Mouse (Mus musculus): ENCODE data around the gene Ubac2. TPM values are rescaled to one million over a fixed set of nuclear protein-coding genes. Genes with fewer than 3 reads are reported as not detected.

Ubac2 gene
- total RNA-seq, 4 experiments from 2014 or later: 29.4 to 37.1 (median 32.7) TPM

- DNase-seq (ENCODE audit: low spot score in 2 of 2): no peak
Measured at GRCm38 (mm10) chr14:122000346-122001105, 122.1 kb downstream of the Ubac2 start.

- DNase-seq (ENCODE audit: low spot score in 2 of 2): no peak
Measured at GRCm38 (mm10) chr14:122002224-122002623, 123.8 kb downstream of the Ubac2 start.

GRCm38 (mm10) chr14:122003812-122004211 lies 125.4 kb downstream of the Ubac2 start:
- DNase-seq (ENCODE audit: low spot score in 2 of 2): no peak

- no peak for DNase-seq (ENCODE audit: low spot score in 2 of 2)
Measured at GRCm38 (mm10) chr14:122008261-122008660, 129.8 kb downstream of the Ubac2 start.

GRCm38 (mm10) chr14:122009502-122009901 lies 131.1 kb downstream of the Ubac2 start:
- no peak for DNase-seq (ENCODE audit: low spot score in 2 of 2)

- no peak for DNase-seq (ENCODE audit: low spot score in 2 of 2)
Measured at GRCm38 (mm10) chr14:122010301-122010700, 131.9 kb downstream of the Ubac2 start.

GRCm38 (mm10) chr14:122011768-122012167 lies 133.3 kb downstream of the Ubac2 start:
- DNase-seq (ENCODE audit: low spot score in 2 of 2): no peak

- DNase-seq (ENCODE audit: low spot score in 2 of 2): no peak
Measured at GRCm38 (mm10) chr14:122012193-122012592, 133.8 kb downstream of the Ubac2 start.

GRCm38 (mm10) chr14:122012814-122013213 lies 134.4 kb downstream of the Ubac2 start:
- no peak for DNase-seq (ENCODE audit: low spot score in 2 of 2)

- DNase-seq (ENCODE audit: low spot score in 2 of 2): no peak
Measured at GRCm38 (mm10) chr14:122013417-122013951, 135.1 kb downstream of the Ubac2 start.

- no peak for DNase-seq (ENCODE audit: low spot score in 2 of 2)
Measured at GRCm38 (mm10) chr14:122017958-122018357, 139.5 kb downstream of the Ubac2 start.

- DNase-seq (ENCODE audit: low spot score in 2 of 2): no peak
Measured at GRCm38 (mm10) chr14:122019389-122019788, 141.0 kb downstream of the Ubac2 start.

- DNase-seq (ENCODE audit: low spot score in 2 of 2): no peak
Measured at GRCm38 (mm10) chr14:122020567-122020966, 142.1 kb downstream of the Ubac2 start.

- DNase-seq (ENCODE audit: low spot score in 2 of 2): no peak
Measured at GRCm38 (mm10) chr14:122023054-122023453, 144.6 kb downstream of the Ubac2 start.

- DNase-seq (ENCODE audit: low spot score in 2 of 2): no peak
Measured at GRCm38 (mm10) chr14:122023928-122024327, 145.5 kb downstream of the Ubac2 start.

GRCm38 (mm10) chr14:122028926-122029745 lies 150.7 kb downstream of the Ubac2 start:
- no peak for DNase-seq (ENCODE audit: low spot score in 2 of 2)

GRCm38 (mm10) chr14:122029851-122030250 lies 151.4 kb downstream of the Ubac2 start:
- no peak for DNase-seq (ENCODE audit: low spot score in 2 of 2)

GRCm38 (mm10) chr14:122032045-122032444 lies 153.6 kb downstream of the Ubac2 start:
- DNase-seq (ENCODE audit: low spot score in 2 of 2): no peak

GRCm38 (mm10) chr14:122034451-122034850 lies 156.0 kb downstream of the Ubac2 start, which contains the start of gene Timm8a2:
Timm8a2 (plus strand) TSS chr14:122034674.
- no peak for DNase-seq (ENCODE audit: low spot score in 2 of 2)

GRCm38 (mm10) chr14:122035181-122035580 lies 156.8 kb downstream of the Ubac2 start:
- no peak for DNase-seq (ENCODE audit: low spot score in 2 of 2)

GRCm38 (mm10) chr14:122035860-122036259 lies 157.4 kb downstream of the Ubac2 start:
- no peak for DNase-seq (ENCODE audit: low spot score in 2 of 2)
